In the genomic region with DNA sequence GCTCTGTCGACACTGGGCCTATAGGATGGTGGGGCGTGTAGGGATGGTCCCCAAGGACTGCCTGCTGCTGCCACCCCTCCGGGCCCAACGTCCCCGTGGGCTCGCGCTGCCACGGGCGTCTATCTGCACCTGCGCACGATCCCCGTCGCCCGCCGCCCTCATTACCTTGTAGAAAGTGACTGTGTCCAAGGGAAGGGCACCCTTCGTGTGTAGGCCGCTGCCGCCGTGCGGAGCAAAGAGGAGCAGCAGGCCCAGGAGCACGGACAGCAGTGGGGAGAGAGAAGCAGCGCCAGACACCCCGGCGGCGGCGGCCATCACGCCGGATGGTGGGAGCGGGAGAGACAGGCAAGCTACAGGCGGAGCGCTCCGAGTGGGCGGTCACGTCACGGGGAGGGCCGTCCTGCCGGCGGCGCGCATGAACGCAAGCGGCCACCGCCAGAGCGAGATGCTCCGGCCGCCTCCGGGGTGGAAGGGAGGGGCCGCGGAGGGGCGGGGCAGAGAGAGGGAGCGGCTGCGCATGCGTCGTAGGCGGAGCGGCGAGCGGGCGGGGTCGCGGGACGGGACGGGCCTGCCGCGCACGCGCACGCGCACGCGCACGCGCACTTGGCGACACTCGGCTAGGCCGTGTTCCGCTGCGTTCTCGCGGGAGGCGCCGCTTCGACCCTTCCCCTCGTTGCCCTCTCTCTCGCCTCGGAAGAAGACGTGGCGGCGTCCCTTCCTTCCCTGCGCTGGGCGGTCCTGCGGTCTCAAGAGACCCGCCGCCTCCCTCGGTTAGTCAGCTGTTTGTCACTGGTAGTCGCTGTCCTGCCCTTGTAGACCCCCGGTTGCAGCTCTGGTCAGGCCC, we compare ENCODE assay signal across 8 mouse cellular contexts. TPM values are rescaled to one million over a fixed set of nuclear protein-coding genes. Genes with fewer than 3 reads are reported as not detected.
DNase-seq lines count a peak whose midpoint lies in the region; ATAC-seq and TF ChIP-seq lines count a peak whose summit lies in the region.

A gene (minus strand): TSS at position 481 of the 844 bp plus-strand sequence.

- peak; percentile 96 for TF ChIP-seq POLR2A in limb, embryonic 14.5 days (IDR thresholded peaks at IDR 0.05; ENCODE audit: borderline replicate concordance, extremely low read depth, insufficient read depth, insufficient read length)

- peak; percentile 52 for TF ChIP-seq CTCF in midbrain, postnatal 0 days (IDR thresholded peaks at IDR 0.05)

- peak; percentile 93 for ATAC-seq in embryonic facial prominence, embryonic 14.5 days (ENCODE audit: low read depth)
- ATAC-seq in limb, embryonic 14.5 days (ENCODE audit: low FRiP score, low read depth) = peak; percentile 93
- ATAC-seq in midbrain, postnatal 0 days (ENCODE audit: low FRiP score) = peak; percentile 91

- peaks cover 8% of the 10 kb centered on the region for H3K4me1 ChIP-seq in embryonic facial prominence, embryonic 14.5 days (ENCODE audit: control insufficient read depth, insufficient read depth, low read length)
- H3K4me1 ChIP-seq in limb, embryonic 14.5 days (ENCODE audit: control insufficient read depth, insufficient read depth, low read length) = peaks cover 20% of the 10 kb centered on the region
- H3K4me1 ChIP-seq in midbrain, postnatal 0 days (ENCODE audit: insufficient read depth, low read length) = peaks cover 2% of the 10 kb centered on the region; the same call in 1 of the 2 replicates

- H3K4me2 ChIP-seq in embryonic facial prominence, embryonic 14.5 days (ENCODE audit: low read depth, low read length) = peak within 1 kb of the TSS; percentile 84
- H3K4me2 ChIP-seq in limb, embryonic 14.5 days (replicated peaks; ENCODE audit: low read depth, low read length, severe bottlenecking) = peak within 1 kb of the TSS; percentile 85
- H3K4me2 ChIP-seq in midbrain, postnatal 0 days (ENCODE audit: low read depth, low read length, poor library complexity, severe bottlenecking) = peak within 1 kb of the TSS; percentile 75

- WGBS in embryonic facial prominence, embryonic 14.5 days = under 1% methylated on average over 27 of the region's 97 CpGs
- 0% methylated on average over 48 of the region's 97 CpGs for WGBS in limb, embryonic 14.5 days
- WGBS in midbrain, postnatal 0 days = 0% methylated on average over 65 of the region's 97 CpGs

- H3K9ac ChIP-seq in embryonic facial prominence, embryonic 14.5 days (ENCODE audit: low read depth, low read length) = peak within 1 kb of the TSS; percentile 98
- H3K9ac ChIP-seq in limb, embryonic 14.5 days (ENCODE audit: low read depth, low read length, severe bottlenecking) = peak within 1 kb of the TSS; percentile 94
- peak within 1 kb of the TSS; percentile 94 for H3K9ac ChIP-seq in midbrain, postnatal 0 days (replicated peaks; ENCODE audit: low read length, poor library complexity, severe bottlenecking)

- H3K27ac ChIP-seq in embryonic facial prominence, embryonic 14.5 days (replicated peaks; ENCODE audit: low read depth, low read length) = peak within 1 kb of the TSS; percentile 97
- peak within 1 kb of the TSS; percentile 91 for H3K27ac ChIP-seq in limb, embryonic 14.5 days (replicated peaks; ENCODE audit: low read depth, low read length)
- peak within 1 kb of the TSS; percentile 98 for H3K27ac ChIP-seq in midbrain, postnatal 0 days (ENCODE audit: low read depth, low read length)

- H3K9me3 ChIP-seq in embryonic facial prominence, embryonic 14.5 days (ENCODE audit: control insufficient read depth, low read length) = no peaks in the 10 kb centered on the region
- H3K9me3 ChIP-seq in limb, embryonic 14.5 days (ENCODE audit: control insufficient read depth, low read length) = no peaks in the 10 kb centered on the region
- H3K9me3 ChIP-seq in midbrain, postnatal 0 days (ENCODE audit: low read length) = no peaks in the 10 kb centered on the region

- peaks cover 26% of the 10 kb centered on the region for H3K36me3 ChIP-seq in embryonic facial prominence, embryonic 14.5 days (ENCODE audit: control insufficient read depth, insufficient read depth, low read length)
- H3K36me3 ChIP-seq in limb, embryonic 14.5 days (ENCODE audit: control insufficient read depth, insufficient read depth, low read length) = peaks cover 24% of the 10 kb centered on the region
- peaks cover 16% of the 10 kb centered on the region for H3K36me3 ChIP-seq in midbrain, postnatal 0 days (ENCODE audit: insufficient read depth, low read length)

- H3K4me3 ChIP-seq in embryonic facial prominence, embryonic 14.5 days (ENCODE audit: low read depth, low read length) = peak within 1 kb of the TSS; percentile 98
- peak within 1 kb of the TSS; percentile 97 for H3K4me3 ChIP-seq in limb, embryonic 14.5 days (replicated peaks; ENCODE audit: low read length)
- peak within 1 kb of the TSS; percentile 88 for H3K4me3 ChIP-seq in midbrain, postnatal 0 days (ENCODE audit: low read depth, low read length)

- no peaks in the 10 kb centered on the region for H3K27me3 ChIP-seq in embryonic facial prominence, embryonic 14.5 days (replicated peaks; ENCODE audit: control insufficient read depth, insufficient read depth, low read length)
- H3K27me3 ChIP-seq in limb, embryonic 14.5 days (ENCODE audit: control insufficient read depth, insufficient read depth, low read length) = no peaks in the 10 kb centered on the region
- H3K27me3 ChIP-seq in midbrain, postnatal 0 days (ENCODE audit: insufficient read depth, low read length) = no peaks in the 10 kb centered on the region

- peak; percentile 94 for DNase-seq in 3T3-L1 (ENCODE audit: low read depth, low spot score)
- peak; percentile 98 for DNase-seq in adrenal gland, postnatal 4 days (ENCODE audit: low spot score in 2 of 2)
- DNase-seq in embryonic facial prominence, embryonic 14.5 days (ENCODE audit: low spot score) = peak; percentile 97
- DNase-seq in heart, adult 8-10 months (ENCODE audit: low spot score) = peak; percentile 96
- DNase-seq in kidney, adult 9 months = peak; percentile 98
- peak; percentile 97 for DNase-seq in limb, embryonic 14.5 days (ENCODE audit: low spot score)
- peak; percentile 96 for DNase-seq in midbrain, postnatal 0 days (ENCODE audit: low spot score)
- DNase-seq in spleen, postnatal 14 days (ENCODE audit: low spot score in 2 of 2) = peak; percentile 99 to 100

RNA-seq across cellular contexts. Expression of the gene that starts here (rescaled TPM):
- 100 to 1,000 TPM; 136 to 146 TPM for total RNA-seq in adrenal gland, postnatal 4 days (2021)
- polyA plus RNA-seq in embryonic facial prominence, embryonic 14.5 days (2014; fragmentation: Nextera tagmentation; extraction: Ambion mirVana) = 157 and 159 TPM in 2 replicates
- total RNA-seq in heart, adult 8-10 months (2022) = 10 to 100 TPM; 62.1 to 66.1 (median 64.4) TPM
- polyA plus RNA-seq in limb, embryonic 14.5 days (2012; rRNA removed) = 113 and 161 TPM in 2 replicates
- polyA plus RNA-seq in limb, embryonic 14.5 days (2014; fragmentation: Nextera tagmentation; extraction: Ambion mirVana) = 159 and 162 TPM in 2 replicates
- 70.8 and 86.6 TPM in 2 replicates for total RNA-seq in midbrain, postnatal 0 days (2014; rRNA removed)
- 187 and 202 TPM in 2 replicates for polyA plus RNA-seq in midbrain, postnatal 0 days (2015; fragmentation: Nextera tagmentation; extraction: Ambion mirVana)

Comparison
In these comparisons a context has a peak if more than half of its experiments do, and no peak if none do; other contexts are left out.
1. Peak in every context shown above with its lines: DNase-seq, ATAC-seq, H3K4me3 ChIP-seq and H3K27ac ChIP-seq.